Mouse (Mus musculus) thymus, postnatal 36 days (tissue): ENCODE measurements around the gene Mapkbp1.
A peak's percentile ranks its signal among the peaks of the same experiment; 100 is the strongest.

Experiments
- DNase-seq, 2 experiments: peaks; one replicate each; pipeline ENCODE4 v3.0.0; 2022; ENCODE audit warnings: mixed read lengths in 2 of 2

The Mapkbp1 gene

DNA sequence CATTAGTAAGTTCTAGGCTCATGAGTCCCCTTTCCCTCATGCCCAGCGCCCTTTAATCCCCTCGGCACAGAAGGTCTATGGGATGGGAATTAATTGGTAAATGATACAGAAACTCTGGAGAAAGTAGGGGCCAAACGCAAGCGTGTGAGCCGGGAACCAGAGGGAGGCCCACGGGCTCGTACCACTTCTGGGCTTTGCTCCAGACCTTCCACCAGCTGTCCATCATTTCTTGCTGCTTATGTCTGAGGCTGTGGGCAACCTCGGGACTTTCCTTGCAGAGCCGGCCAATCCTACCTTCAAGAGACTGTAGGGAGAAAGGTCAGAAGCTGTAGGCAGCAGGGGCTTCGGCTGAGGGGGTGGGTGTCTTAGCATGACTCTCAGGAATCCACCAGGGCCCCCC is 83.4 kb downstream of the Mapkbp1 start:
- DNase-seq, result no peak

DNA sequence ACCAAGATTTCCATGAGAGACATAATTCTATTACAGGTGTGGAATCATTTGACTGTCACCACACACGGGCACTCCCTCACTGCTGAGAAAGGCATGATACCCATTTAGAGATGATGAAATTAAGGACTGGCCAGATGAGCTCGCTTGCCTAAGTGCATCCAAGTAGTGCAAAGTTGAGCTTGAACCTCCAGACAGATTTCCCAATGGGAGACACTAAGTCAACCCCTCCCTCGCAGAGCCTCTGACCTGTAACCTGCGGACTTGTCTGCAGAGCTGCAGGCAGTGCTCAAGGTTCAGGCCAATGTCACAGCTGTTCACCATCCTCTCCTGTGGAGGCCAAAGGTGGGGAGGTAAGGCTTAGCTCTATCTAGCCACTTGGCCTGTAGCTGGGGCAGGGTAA is 86.3 kb downstream of the Mapkbp1 start:
- no peak for DNase-seq

DNA sequence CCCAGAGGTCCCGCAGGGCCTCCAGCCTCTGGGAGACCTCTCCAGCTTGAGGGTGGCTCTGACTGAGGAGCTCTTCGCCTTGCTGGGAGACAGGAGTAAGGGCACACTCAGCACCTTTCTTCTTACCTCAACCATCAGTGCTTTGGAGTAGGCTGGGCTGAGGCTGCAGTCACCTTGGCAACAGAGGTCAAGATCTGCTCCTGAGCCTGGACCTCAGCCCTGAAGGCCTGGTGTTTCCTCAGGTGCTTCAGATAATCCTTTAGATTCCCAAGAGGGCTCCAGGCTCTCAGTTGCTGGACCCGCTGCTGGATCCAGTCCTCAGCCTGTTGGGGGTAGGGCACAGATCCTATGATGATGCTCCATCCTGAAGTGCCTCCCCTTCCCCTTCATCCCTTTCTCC is 87.0 kb downstream of the Mapkbp1 start:
- no peak for DNase-seq

DNA sequence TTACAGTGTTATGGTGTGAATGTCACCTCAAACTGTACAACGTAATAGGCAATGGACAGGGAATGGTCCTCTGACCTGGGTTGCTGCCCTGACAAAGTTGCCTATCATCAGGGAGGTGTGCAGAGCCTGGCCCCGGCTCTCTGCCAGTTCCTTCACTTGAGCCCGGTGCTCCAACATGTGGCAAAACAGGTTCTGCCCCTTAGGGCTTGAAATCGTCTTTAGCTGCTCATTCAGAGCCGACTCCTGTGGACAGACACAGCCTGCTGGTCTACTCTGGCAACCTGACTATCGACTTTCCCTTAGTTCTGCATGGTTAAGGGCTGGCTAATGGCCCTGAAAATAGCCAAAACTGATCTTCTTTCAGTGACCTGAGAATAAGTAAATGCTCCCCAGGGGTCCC is 87.7 kb downstream of the Mapkbp1 start:
- DNase-seq, result no peak

DNA sequence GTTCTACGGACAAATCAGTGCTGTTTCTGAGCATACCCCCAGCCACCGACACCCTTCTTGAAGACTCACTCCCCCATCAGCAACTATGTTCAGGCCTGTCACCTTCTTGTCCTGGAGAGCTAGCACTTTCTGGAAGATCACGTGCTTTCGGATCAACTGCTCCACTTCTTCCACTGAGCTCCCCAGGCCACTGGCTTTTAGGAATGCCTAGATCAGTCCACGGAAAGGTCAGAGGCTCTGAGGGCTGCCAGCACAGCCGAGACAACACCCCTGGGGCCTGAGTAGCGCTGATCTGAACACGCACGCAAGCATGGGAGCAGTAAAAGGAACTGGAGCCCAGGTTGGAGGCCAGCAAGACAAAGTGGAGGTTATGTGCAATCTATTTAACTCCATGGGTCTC is 88.2 kb downstream of the Mapkbp1 start:
- DNase-seq, result no peak

- no peak for DNase-seq
Measured at GRCm38 (mm10) chr2:120062248-120062647, 89.7 kb downstream of the Mapkbp1 start.

- DNase-seq, result no peak
Measured at GRCm38 (mm10) chr2:120064639-120065038, 92.1 kb downstream of the Mapkbp1 start.

GRCm38 (mm10) chr2:120065243-120065642 is 92.7 kb downstream of the Mapkbp1 start:
- DNase-seq, result no peak

GRCm38 (mm10) chr2:120066224-120066623 is 93.7 kb downstream of the Mapkbp1 start:
- no peak for DNase-seq

GRCm38 (mm10) chr2:120068555-120069465 is 96.3 kb downstream of the Mapkbp1 start:
- peak in 1 of 2 experiments; percentile 5 for DNase-seq

DNA sequence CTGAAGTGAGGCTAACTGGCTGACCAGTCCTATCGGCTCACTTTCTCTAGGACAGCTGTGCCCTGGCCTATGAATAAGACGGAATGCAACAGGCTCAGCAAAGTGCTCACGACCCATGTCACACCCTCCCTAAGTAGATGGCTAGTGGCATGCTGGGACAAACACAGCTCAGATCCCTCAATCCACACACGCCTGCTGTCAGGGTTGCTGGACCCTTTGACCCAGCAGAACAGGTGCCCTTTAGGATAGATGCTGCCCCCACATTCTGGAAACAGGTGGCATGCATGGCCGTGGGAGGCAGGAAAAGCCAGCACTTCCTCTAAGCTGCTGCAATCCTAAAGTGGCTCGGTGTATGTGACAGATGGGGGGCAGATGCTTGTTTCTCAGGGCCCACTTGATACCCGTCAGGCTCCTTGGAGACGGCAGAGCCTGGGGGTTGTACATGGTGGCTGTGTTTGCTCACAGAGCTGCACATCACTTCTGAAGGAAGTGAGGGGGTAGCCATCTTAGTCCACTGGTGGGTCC is 97.0 kb downstream of the Mapkbp1 start:
- no peak for DNase-seq

DNA sequence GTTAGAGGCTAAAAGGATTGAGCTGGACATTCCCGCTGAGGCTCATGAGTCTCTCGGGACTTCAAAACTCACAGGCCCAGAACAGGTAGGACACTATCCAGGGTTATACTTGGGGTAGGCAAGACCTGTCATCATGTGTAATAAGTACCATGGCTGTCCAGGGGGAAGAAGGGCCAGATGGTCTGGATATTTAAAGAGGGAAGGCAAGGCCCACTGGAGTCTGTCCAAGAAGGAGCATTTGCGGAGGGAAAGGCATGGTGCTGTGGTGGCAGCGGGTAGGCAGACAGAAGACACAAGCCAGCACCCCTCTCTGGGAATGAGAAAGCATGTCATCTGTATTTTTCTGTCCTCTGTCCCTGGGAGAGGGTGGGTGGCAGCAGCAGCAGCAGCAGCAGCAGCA is 101.6 kb downstream of the Mapkbp1 start:
- DNase-seq, result no peak

GRCm38 (mm10) chr2:120076076-120076705 is 103.7 kb downstream of the Mapkbp1 start:
- peak; percentile 44 to 55 for DNase-seq
